Mouse (Mus musculus): ENCODE measurements around the gene Zkscan16. TPM values are rescaled to one million over a fixed set of nuclear protein-coding genes. Genes with fewer than 3 reads are reported as not detected.

Zkscan16 gene
- polyA plus RNA-seq, 1 experiment from 2014 or later, result 0.52 TPM

GRCm38 (mm10) chr4:58989303-58989898 lies 46.0 kb downstream of the Zkscan16 start:
- H3K4me1 ChIP-seq (replicated peaks), result peaks cover 10% of the 10 kb centered on the region
- no peak overlapping the region for H3K4me2 ChIP-seq
- no peak overlapping the region for H3K4me3 ChIP-seq
- no peaks in the 10 kb centered on the region for H3K9me3 ChIP-seq
- H3K27me3 ChIP-seq, result 0 out of 2 replicates have a peak, but pooled peaks cover 4% of the 10 kb centered on the region
- H3K9ac ChIP-seq, result no peak overlapping the region
- 85% methylated on average over 7 of the region's 7 CpGs for WGBS
- H3K36me3 ChIP-seq, result no peaks in the 10 kb centered on the region
- ATAC-seq (ENCODE audit: low FRiP score), result no peak
- no peak overlapping the region for H3K27ac ChIP-seq

- Histone ChIP-seq H3K36me3 (no peaks in the 10 kb centered on the region), H3K9ac (no peak overlapping the region), H3K4me3 (no peak overlapping the region), H3K4me1 (replicated peaks) (peaks cover 10% of the 10 kb centered on the region), H3K4me2 (no peak overlapping the region), H3K27ac (no peak overlapping the region), H3K9me3 (no peaks in the 10 kb centered on the region), H3K27me3 (0 out of 2 replicates have a peak, but pooled peaks cover 4% of the 10 kb centered on the region)
- 85% methylated on average over 17 of the region's 17 CpGs for WGBS
- no peak for ATAC-seq (ENCODE audit: low FRiP score)
Measured at GRCm38 (mm10) chr4:58990609-58991434, 47.4 kb downstream of the Zkscan16 start.

- Histone ChIP-seq H3K4me1 (replicated peaks) (no peaks in the 10 kb centered on the region), H3K36me3 (no peaks in the 10 kb centered on the region), H3K4me3 (no peak overlapping the region), H3K9me3 (no peaks in the 10 kb centered on the region), H3K27ac (no peak overlapping the region), H3K27me3 (peaks cover 4% of the 10 kb centered on the region; the same call in 1 of the 2 replicates), H3K4me2 (no peak overlapping the region), H3K9ac (no peak overlapping the region)
- no peak for ATAC-seq (ENCODE audit: low FRiP score)
- 82% methylated on average over 5 of the region's 5 CpGs for WGBS
Measured at GRCm38 (mm10) chr4:58992195-58992594, 48.8 kb downstream of the Zkscan16 start.

GRCm38 (mm10) chr4:58994762-58995161 lies 51.3 kb downstream of the Zkscan16 start, which contains the start of gene Dnajc25:
Gene Dnajc25, plus strand, starts transcription at chr4:58995062.
- Histone ChIP-seq H3K36me3 (no peaks in the 10 kb centered on the region), H3K4me1 (replicated peaks) (no peaks in the 10 kb centered on the region), H3K9ac (no peak within 1 kb of the TSS), H3K9me3 (no peaks in the 10 kb centered on the region), H3K4me2 (no peak within 1 kb of the TSS), H3K27ac (no peak within 1 kb of the TSS), H3K27me3 (peaks cover 4% of the 10 kb centered on the region; the same call in 1 of the 2 replicates), H3K4me3 (no peak within 1 kb of the TSS)
- WGBS, result 94% methylated on average over 4 of the region's 4 CpGs
- ATAC-seq (ENCODE audit: low FRiP score), result no peak

- Histone ChIP-seq H3K27me3 (peaks cover 4% of the 10 kb centered on the region; the same call in 1 of the 2 replicates), H3K36me3 (no peaks in the 10 kb centered on the region), H3K9me3 (no peaks in the 10 kb centered on the region), H3K9ac (no peak overlapping the region), H3K4me1 (replicated peaks) (no peaks in the 10 kb centered on the region), H3K27ac (no peak overlapping the region), H3K4me2 (no peak overlapping the region), H3K4me3 (no peak overlapping the region)
- ATAC-seq (ENCODE audit: low FRiP score), result no peak
- WGBS, result 82% methylated on average over 8 of the region's 8 CpGs
Measured at GRCm38 (mm10) chr4:58995251-58995693, 51.8 kb downstream of the Zkscan16 start.

- peaks cover 4% of the 10 kb centered on the region; the same call in 1 of the 2 replicates for H3K27me3 ChIP-seq
- 76% methylated on average over 5 of the region's 5 CpGs for WGBS
- ATAC-seq (ENCODE audit: low FRiP score), result no peak
Measured at GRCm38 (mm10) chr4:58997081-58997480, 53.7 kb downstream of the Zkscan16 start.

GRCm38 (mm10) chr4:58998688-58999087 lies 55.3 kb downstream of the Zkscan16 start:
- Histone ChIP-seq H3K9ac (no peak overlapping the region), H3K4me1 (replicated peaks) (peaks cover 7% of the 10 kb centered on the region), H3K27ac (no peak overlapping the region), H3K27me3 (no peaks in the 10 kb centered on the region; the same call in 1 of the 2 replicates), H3K9me3 (no peaks in the 10 kb centered on the region), H3K36me3 (no peaks in the 10 kb centered on the region), H3K4me3 (no peak overlapping the region), H3K4me2 (no peak overlapping the region)
- ATAC-seq (ENCODE audit: low FRiP score), result no peak
- whole genome bisulfite sequencing, result 90% methylated on average over 1 of the region's 1 CpGs

More at GRCm38 (mm10) chr4:58997081-58997480, 53.7 kb downstream of the Zkscan16 start:
- Histone ChIP-seq H3K9me3 (no peaks in the 10 kb centered on the region), H3K9ac (no peak overlapping the region), H3K4me3 (no peak overlapping the region), H3K36me3 (no peaks in the 10 kb centered on the region), H3K4me2 (no peak overlapping the region), H3K27ac (no peak overlapping the region), H3K4me1 (replicated peaks) (no peaks in the 10 kb centered on the region)

GRCm38 (mm10) chr4:58999686-59000085 lies 56.3 kb downstream of the Zkscan16 start:
- Histone ChIP-seq H3K4me1 (replicated peaks) (peaks cover 17% of the 10 kb centered on the region), H3K4me2 (no peak overlapping the region), H3K36me3 (no peaks in the 10 kb centered on the region), H3K4me3 (no peak overlapping the region), H3K9me3 (no peaks in the 10 kb centered on the region), H3K27ac (no peak overlapping the region), H3K9ac (no peak overlapping the region), H3K27me3 (no peaks in the 10 kb centered on the region; the same call in 1 of the 2 replicates)
- no peak for ATAC-seq (ENCODE audit: low FRiP score)
- 14% methylated on average over 2 of the region's 2 CpGs for WGBS

- no peak for ATAC-seq (ENCODE audit: low FRiP score)
- no peaks in the 10 kb centered on the region for H3K36me3 ChIP-seq
- H3K9me3 ChIP-seq, result no peaks in the 10 kb centered on the region
- H3K9ac ChIP-seq, result no peak overlapping the region
- WGBS, result 0% methylated on average over 2 of the region's 2 CpGs
- H3K4me3 ChIP-seq, result no peak overlapping the region
- H3K4me2 ChIP-seq, result no peak overlapping the region
- no peaks in the 10 kb centered on the region; the same call in 1 of the 2 replicates for H3K27me3 ChIP-seq
- peaks cover 26% of the 10 kb centered on the region for H3K4me1 ChIP-seq (replicated peaks)
- H3K27ac ChIP-seq, result no peak overlapping the region
Measured at GRCm38 (mm10) chr4:59000614-59001013, 57.2 kb downstream of the Zkscan16 start.

GRCm38 (mm10) chr4:59002948-59003805 lies 59.7 kb downstream of the Zkscan16 start, which contains the start of gene Gm20503:
Gene Gm20503, plus strand, starts transcription at chr4:59003210.
- Histone ChIP-seq H3K27me3 (no peaks in the 10 kb centered on the region), H3K27ac (peak within 1 kb of the TSS; percentile 95), H3K4me3 (peak within 1 kb of the TSS; percentile 94), H3K9me3 (no peaks in the 10 kb centered on the region), H3K4me2 (peak within 1 kb of the TSS; percentile 83), H3K4me1 (replicated peaks) (peaks cover 34% of the 10 kb centered on the region), H3K36me3 (no peaks in the 10 kb centered on the region), H3K9ac (peak within 1 kb of the TSS; percentile 96)
- WGBS, result under 1% methylated on average over 75 of the region's 89 CpGs
- ATAC-seq (ENCODE audit: low FRiP score), result peak; percentile 99

GRCm38 (mm10) chr4:59003806-59004200 lies 60.4 kb downstream of the Zkscan16 start:
- Histone ChIP-seq H3K9ac (peak overlapping the region; percentile 96), H3K27ac (peak overlapping the region; percentile 95; the same call in 1 of the 2 replicates)

More at GRCm38 (mm10) chr4:59003806-59004200, 60.4 kb downstream of the Zkscan16 start:
- Histone ChIP-seq H3K36me3 (no peaks in the 10 kb centered on the region), H3K4me3 (peak overlapping the region; percentile 94), H3K4me2 (peak overlapping the region; percentile 83), H3K4me1 (replicated peaks) (peaks cover 34% of the 10 kb centered on the region), H3K27me3 (no peaks in the 10 kb centered on the region), H3K9me3 (no peaks in the 10 kb centered on the region)
- 41% methylated on average over 7 of the region's 7 CpGs for WGBS
- ATAC-seq (ENCODE audit: low FRiP score), result no peak
